In the genomic region with DNA sequence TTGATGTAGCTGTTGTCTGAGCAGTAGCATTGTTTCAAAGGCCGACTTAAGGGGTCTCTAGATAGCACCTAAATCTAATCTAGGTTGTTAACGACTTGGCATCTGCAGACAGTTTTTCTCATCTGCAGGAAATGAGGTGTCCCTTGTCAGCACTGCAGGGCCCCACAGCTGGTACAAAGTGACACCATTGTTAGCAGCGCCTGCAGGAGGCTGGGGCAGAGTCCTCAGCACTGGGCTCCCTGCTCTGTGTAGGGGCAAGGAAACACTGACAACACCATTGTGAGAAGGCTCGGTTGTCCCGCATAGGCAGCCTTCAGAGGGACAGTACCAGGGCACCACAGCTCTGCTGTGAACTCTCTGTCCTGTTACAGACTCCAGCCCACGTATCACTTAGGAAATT, we compare ENCODE assay signal across 18 mouse cellular contexts.
DNase-seq lines count a peak whose midpoint lies in the region; ATAC-seq lines count a peak whose summit lies in the region.
"Had no signal": no experiment of that assay in that cellular context is flagged by ENCODE, and none has a peak within 500 bp of the region (broad histone marks: within the 10 kb centered on the region; RNA-seq: fewer than 3 reads in every experiment).

No protein-coding gene starts in this region.

- no peaks in the 10 kb centered on the region for H3K27me3 ChIP-seq in heart, embryonic 16.5 days (ENCODE audit: control insufficient read depth, insufficient read depth, low read length)
- H3K27me3 ChIP-seq in neural tube, embryonic 13.5 days = no peaks in the 10 kb centered on the region
- H3K27me3 ChIP-seq: embryonic facial prominence, embryonic 15.5 days; limb, embryonic 12.5 days; liver, embryonic 15.5 days; midbrain, embryonic 12.5 days had no signal

- no peaks in the 10 kb centered on the region for H3K36me3 ChIP-seq in heart, embryonic 16.5 days (ENCODE audit: control insufficient read depth, insufficient read depth)
- H3K36me3 ChIP-seq in neural tube, embryonic 13.5 days = no peaks in the 10 kb centered on the region
- H3K36me3 ChIP-seq: embryonic facial prominence, embryonic 15.5 days; limb, embryonic 12.5 days; liver, embryonic 15.5 days; midbrain, embryonic 12.5 days had no signal

- H3K4me1 ChIP-seq in heart, embryonic 16.5 days (ENCODE audit: control insufficient read depth, insufficient read depth, low read length) = peaks cover 18% of the 10 kb centered on the region
- peaks cover 33% of the 10 kb centered on the region for H3K4me1 ChIP-seq in neural tube, embryonic 13.5 days (replicated peaks)
- H3K4me1 ChIP-seq: liver, embryonic 15.5 days had no signal

- 18% methylated on average over 6 of the region's 6 CpGs for WGBS in heart, embryonic 16.5 days
- WGBS in neural tube, embryonic 13.5 days = 35% methylated on average over 6 of the region's 6 CpGs

- H3K9me3 ChIP-seq in heart, embryonic 16.5 days (replicated peaks; ENCODE audit: control insufficient read depth, low read length) = no peaks in the 10 kb centered on the region
- H3K9me3 ChIP-seq in neural tube, embryonic 13.5 days = no peaks in the 10 kb centered on the region
- H3K9me3 ChIP-seq: embryonic facial prominence, embryonic 15.5 days; limb, embryonic 12.5 days; liver, embryonic 15.5 days; midbrain, embryonic 12.5 days had no signal

- no peak for ATAC-seq in heart, embryonic 16.5 days (replicated peaks; ENCODE audit: extremely low read depth, insufficient read depth, low FRiP score)
- ATAC-seq in neural tube, embryonic 13.5 days (ENCODE audit: low read depth) = peak; percentile 28; the same call in 1 of the 2 replicates
- ATAC-seq: forebrain, embryonic 16.5 days had no signal

- no peak for DNase-seq in heart, adult 18-20 months
- no peak for DNase-seq in neural tube, embryonic 10.5 days (ENCODE audit: extremely low spot score, low spot score)
- DNase-seq in thymus, adult 18-20 months = peak; percentile 55 to 61
- no peak for DNase-seq in adrenal gland, adult 8-10 months
- no peak for DNase-seq in urinary bladder, postnatal 10 days (ENCODE audit: low spot score)
- DNase-seq: adrenal gland, postnatal 36 days; gastrocnemius, postnatal 10 days; kidney, adult 9 months; right cerebral cortex, postnatal 4 days had no signal

- H3K4me3 ChIP-seq in heart, embryonic 16.5 days (ENCODE audit: low read length) = no peak overlapping the region
- H3K4me3 ChIP-seq in neural tube, embryonic 13.5 days = no peak overlapping the region
- H3K4me3 ChIP-seq: embryonic facial prominence, embryonic 15.5 days; limb, embryonic 12.5 days; liver, embryonic 15.5 days; midbrain, embryonic 12.5 days; myocyte had no signal

- H3K9ac ChIP-seq in heart, embryonic 16.5 days (ENCODE audit: low read length) = peak overlapping the region; percentile 49; the same call in 1 of the 2 replicates
- H3K9ac ChIP-seq in neural tube, embryonic 13.5 days = no peak overlapping the region
- H3K9ac ChIP-seq: embryonic facial prominence, embryonic 15.5 days; hindbrain, embryonic 14.5 days; limb, embryonic 12.5 days; liver, embryonic 15.5 days; midbrain, embryonic 12.5 days had no signal

- peak overlapping the region; percentile 36; the same call in 1 of the 2 replicates for H3K27ac ChIP-seq in heart, embryonic 16.5 days (ENCODE audit: low read length)
- peak overlapping the region; percentile 64 for H3K27ac ChIP-seq in neural tube, embryonic 13.5 days (replicated peaks)
- H3K27ac ChIP-seq: embryonic facial prominence, embryonic 15.5 days; hindbrain, embryonic 14.5 days; limb, embryonic 12.5 days; liver, embryonic 15.5 days; midbrain, embryonic 12.5 days had no signal

- no peak overlapping the region for H3K4me2 ChIP-seq in heart, embryonic 16.5 days (ENCODE audit: low read depth, low read length)
- H3K4me2 ChIP-seq in neural tube, embryonic 13.5 days = no peak overlapping the region
- H3K4me2 ChIP-seq: embryonic facial prominence, embryonic 15.5 days; hindbrain, embryonic 14.5 days; limb, embryonic 12.5 days; liver, embryonic 15.5 days; midbrain, embryonic 12.5 days had no signal

Comparison
In these comparisons a context has a peak if more than half of its experiments do, and no peak if none do; other contexts are left out.
1. DNase-seq: peak in thymus, adult 18-20 months (2 of 2); none in heart, adult 18-20 months (0 of 2), neural tube, embryonic 10.5 days (single experiment), adrenal gland, adult 8-10 months (single experiment) and urinary bladder, postnatal 10 days (single experiment).